Mouse (Mus musculus) CH12.LX (cell line): ENCODE results near the gene Ppa2. TPM values are rescaled to one million over a fixed set of nuclear protein-coding genes. Genes with fewer than 3 reads are reported as not detected.
A peak's percentile ranks its signal among the peaks of the same experiment; 100 is the strongest.

Experiments
- DNase-seq: peaks from one replicate; pipeline ENCODE4 v3.0.0-alpha.2; 2013; ENCODE audit errors: extremely low read depth
- H3K27ac ChIP-seq: 2 replicates; pipeline ENCODE4 v1.5.1; 2012; ENCODE audit warnings: low read depth, mild to moderate bottlenecking, control low read depth, moderate library complexity; ENCODE audit not compliant: insufficient read depth
- H3K27me3 ChIP-seq: replicated peaks from 2 replicates; pipeline ENCODE3; 2012; ENCODE audit warnings: inconsistent platforms
- H3K36me3 ChIP-seq, 2 experiments: replicated peaks in 1 of 2; 2 replicates each; pipeline versions ENCODE3 to v1.6.1; 2012; ENCODE audit warnings: inconsistent platforms in 1 of 2, low read length in 1 of 2, mild to moderate bottlenecking in 1 of 2, mixed read lengths in 1 of 2, moderate library complexity in 1 of 2; ENCODE audit not compliant: control insufficient read depth in 1 of 2, insufficient read depth in 1 of 2
- H3K4me1 ChIP-seq, 2 experiments: 2 replicates each; pipeline ENCODE4 v1.6.1; 2012; ENCODE audit warnings: inconsistent platforms in 1 of 2, moderate library complexity in 1 of 2; ENCODE audit not compliant: insufficient read depth in 2 of 2, control insufficient read depth in 1 of 2
- H3K4me2 ChIP-seq: 2 replicates; pipeline ENCODE4 v1.6.1; 2012; ENCODE audit warnings: low read depth, mild to moderate bottlenecking, control low read depth; ENCODE audit not compliant: poor library complexity, insufficient read depth, severe bottlenecking
- H3K4me3 ChIP-seq, 3 experiments: fragments of 150-350 bp in 1 of 3; sonication (generic) in 1 of 3; replicated peaks in 1 of 3; 2 replicates each; pipeline versions ENCODE3 to v1.5.1; 2011 to 2012; ENCODE audit warnings: low read depth in 2 of 3, low read length in 2 of 3, mild to moderate bottlenecking in 2 of 3, moderate library complexity in 2 of 3, control low read depth in 1 of 3, improper control_type of control experiment in 1 of 3, inconsistent platforms in 1 of 3, mixed read lengths in 1 of 3; ENCODE audit not compliant: poor library complexity in 1 of 3
- H3K79me2 ChIP-seq: replicated peaks from 2 replicates; pipeline ENCODE4 v1.6.1; 2012; ENCODE audit warnings: mild to moderate bottlenecking, moderate library complexity; ENCODE audit not compliant: control insufficient read depth, poor library complexity, insufficient read depth, severe bottlenecking; ENCODE audit errors: extremely low read depth
- H3K9ac ChIP-seq: 2 replicates; pipeline ENCODE4 v1.6.1; 2012; ENCODE audit warnings: low read depth, mild to moderate bottlenecking, control low read depth, moderate library complexity; ENCODE audit not compliant: insufficient read depth
- H3K9me3 ChIP-seq: replicated peaks from 2 replicates; pipeline ENCODE3; 2012; ENCODE audit warnings: low read length, inconsistent platforms, mixed read lengths
- BHLHE40 ChIP-seq: IDR thresholded peaks from 2 replicates; pipeline ENCODE4 v1.6.1; 2011; ENCODE audit warnings: mild to moderate bottlenecking, low read depth, low read length, improper control_type of control experiment
- CHD1 ChIP-seq: IDR thresholded peaks from 2 replicates; pipeline ENCODE4 v1.6.1; 2012; ENCODE audit warnings: low read depth, low read length, improper control_type of control experiment, inconsistent platforms
- CHD2 ChIP-seq: IDR thresholded peaks from 2 replicates; pipeline ENCODE4 v1.6.1; 2011; ENCODE audit warnings: low read length, improper control_type of control experiment
- CTCF ChIP-seq, 2 experiments: IDR thresholded peaks in 1 of 2; conservative IDR thresholded peaks in 1 of 2; 2 replicates each; pipeline ENCODE4 v1.5.1; 2011 to 2012; ENCODE audit warnings: low read depth in 2 of 2, low read length in 2 of 2, improper control_type of control experiment in 1 of 2, inconsistent platforms in 1 of 2, mild to moderate bottlenecking in 1 of 2, moderate library complexity in 1 of 2
- ELF1 ChIP-seq: IDR thresholded peaks from 2 replicates; pipeline ENCODE4 v1.6.1; 2014; ENCODE audit warnings: low read depth, mild to moderate bottlenecking, inconsistent platforms, low read length, improper control_type of control experiment
- EP300 ChIP-seq: IDR thresholded peaks from 2 replicates; pipeline ENCODE4 v1.6.1; 2011; ENCODE audit warnings: low read length, improper control_type of control experiment
- ETS1 ChIP-seq: conservative IDR thresholded peaks from 2 replicates; pipeline ENCODE4 v1.6.1; 2012; ENCODE audit warnings: low read depth, mild to moderate bottlenecking, inconsistent platforms, low read length, improper control_type of control experiment, moderate library complexity
- GABPA ChIP-seq: IDR thresholded peaks from 2 replicates; pipeline ENCODE4 v1.6.1; 2012; ENCODE audit warnings: low read depth, low read length, improper control_type of control experiment, inconsistent platforms; ENCODE audit not compliant: insufficient replicate concordance
- HCFC1 ChIP-seq: IDR thresholded peaks from 2 replicates; pipeline ENCODE4 v1.6.1; 2012; ENCODE audit warnings: low read depth, mild to moderate bottlenecking, inconsistent platforms, low read length, improper control_type of control experiment
- IRF4 ChIP-seq: IDR thresholded peaks from 2 replicates; pipeline ENCODE4 v1.6.1; 2014; ENCODE audit warnings: low read depth, mild to moderate bottlenecking, inconsistent platforms, low read length, improper control_type of control experiment
- JUN ChIP-seq: IDR thresholded peaks from 2 replicates; pipeline ENCODE4 v1.6.1; 2011; ENCODE audit warnings: low read depth, mild to moderate bottlenecking, low read length, improper control_type of control experiment, moderate library complexity; ENCODE audit not compliant: insufficient read depth
- JUND ChIP-seq: conservative IDR thresholded peaks from 2 replicates; pipeline ENCODE4 v1.6.1; 2011; ENCODE audit warnings: low read depth, low read length, improper control_type of control experiment
- MAFK ChIP-seq: IDR thresholded peaks from 2 replicates; pipeline ENCODE4 v1.6.1; 2011; ENCODE audit warnings: low read length, improper control_type of control experiment; ENCODE audit not compliant: insufficient replicate concordance
- MAX ChIP-seq: IDR thresholded peaks from 2 replicates; pipeline ENCODE4 v1.6.1; 2011; ENCODE audit warnings: low read length, improper control_type of control experiment
- MEF2A ChIP-seq: IDR thresholded peaks from 2 replicates; pipeline ENCODE4 v1.6.1; 2014; ENCODE audit warnings: low read depth, mild to moderate bottlenecking, inconsistent platforms, low read length, improper control_type of control experiment, borderline replicate concordance
- MXI1 ChIP-seq: IDR thresholded peaks from 2 replicates; pipeline ENCODE4 v1.6.1; 2011; ENCODE audit warnings: mild to moderate bottlenecking, low read depth, low read length, improper control_type of control experiment
- MYC ChIP-seq: IDR thresholded peaks from 2 replicates; pipeline ENCODE4 v1.6.1; 2011; ENCODE audit warnings: low read depth, mild to moderate bottlenecking, improper control_type of control experiment, low read length
- NELFE ChIP-seq: IDR thresholded peaks from 2 replicates; pipeline ENCODE4 v1.6.1; 2011; ENCODE audit warnings: low read depth, low read length, improper control_type of control experiment
- PAX5 ChIP-seq: IDR thresholded peaks from 2 replicates; pipeline ENCODE4 v1.6.1; 2012; ENCODE audit warnings: low read length, inconsistent platforms, mixed read lengths
- POLR2A ChIP-seq: IDR thresholded peaks from 2 replicates; pipeline ENCODE4 v1.6.1; 2011; ENCODE audit warnings: low read depth, mild to moderate bottlenecking, improper control_type of control experiment, low read length
- POLR2AphosphoS2 ChIP-seq: IDR thresholded peaks from 2 replicates; pipeline ENCODE4 v1.6.1; 2011; ENCODE audit warnings: low read depth, low read length, improper control_type of control experiment
- RAD21 ChIP-seq: IDR thresholded peaks from 2 replicates; pipeline ENCODE4 v1.6.1; 2011; ENCODE audit warnings: low read depth, mild to moderate bottlenecking, low read length, improper control_type of control experiment, moderate library complexity
- RCOR1 ChIP-seq: conservative IDR thresholded peaks from 2 replicates; pipeline ENCODE4 v1.6.1; 2012; ENCODE audit warnings: low read depth, mild to moderate bottlenecking, inconsistent platforms, low read length, improper control_type of control experiment
- SIN3A ChIP-seq: IDR thresholded peaks from 2 replicates; pipeline ENCODE4 v1.6.1; 2012; ENCODE audit warnings: low read length, improper control_type of control experiment, inconsistent platforms
- SMC3 ChIP-seq: IDR thresholded peaks from 2 replicates; pipeline ENCODE4 v1.6.1; 2011; ENCODE audit warnings: low read depth, low read length, improper control_type of control experiment
- TBP ChIP-seq: conservative IDR thresholded peaks from 2 replicates; pipeline ENCODE4 v1.6.1; 2011; ENCODE audit warnings: low read depth, low read length, improper control_type of control experiment
- TCF12 ChIP-seq: IDR thresholded peaks from 2 replicates; pipeline ENCODE4 v1.6.1; 2014; ENCODE audit warnings: low read depth, mild to moderate bottlenecking, inconsistent platforms, low read length, improper control_type of control experiment
- USF1 ChIP-seq: IDR thresholded peaks from 2 replicates; pipeline ENCODE4 v1.6.1; 2014; ENCODE audit warnings: low read depth, mild to moderate bottlenecking, inconsistent platforms, low read length, improper control_type of control experiment
- USF2 ChIP-seq: conservative IDR thresholded peaks from 2 replicates; pipeline ENCODE4 v1.6.1; 2011; ENCODE audit warnings: low read depth, low read length, improper control_type of control experiment
- ZMIZ1 ChIP-seq: IDR thresholded peaks from 2 replicates; pipeline ENCODE4 v1.6.1; 2012; ENCODE audit warnings: low read depth, mild to moderate bottlenecking, inconsistent platforms, low read length, improper control_type of control experiment
- ZNF384 ChIP-seq: IDR thresholded peaks from 2 replicates; pipeline ENCODE4 v1.6.1; 2012; ENCODE audit warnings: low read depth, low read length, improper control_type of control experiment, inconsistent platforms
- dilution Hi-C: fragments of 300-500 bp; cut with MboI; formaldehyde crosslinking; loops from 2 replicates; pipeline ENCODE4 v1.14.3; 2020; ENCODE audit warnings: low sequenced_read_pairs; ENCODE audit not compliant: extremely low pct_unique_long_range_greater_than_20kb, extremely low pct_ligation_motif_present
- in situ Hi-C: fragments of 300-500 bp; cut with MboI; formaldehyde crosslinking; loops from 3 replicates; pipeline ENCODE4 v1.14.3; 2019; ENCODE audit warnings: low sequenced_read_pairs, low pct_ligation_motif_present, low pct_unique_long_range_greater_than_20kb, mixed read lengths
- polyA plus RNA-seq: library from polyadenylated mRNA; unstranded; fragments of >175 nt; gene quantifications from 2 replicates; pipeline ENCODE4 v1.2.1, GENCODE M21; 2012; ENCODE audit warnings: low read depth; ENCODE audit not compliant: insufficient read length
- total RNA-seq, 2 experiments: library from RNA; depleted of rRNA; stranded (reverse); fragments of 300-350 nt in 1 of 2; fragments of >200 nt in 1 of 2; gene quantifications; 2 replicates each; pipeline ENCODE4 v1.2.3; 2012 to 2014

Gene Ppa2
- total and polyA plus RNA-seq, 3 experiments, result 98.3 to 132 (median 119) TPM

GRCm38 (mm10) chr3:133315011-133315410 is 5.1 kb downstream of the Ppa2 start:
- in situ Hi-C loops, result no loop called here
- H3K4me3 ChIP-seq, result no peak overlapping the region
- H3K9ac ChIP-seq, result no peak overlapping the region; the same call in 1 of the 2 replicates

GRCm38 (mm10) chr3:133315647-133316046 is 5.7 kb downstream of the Ppa2 start:
- H3K4me3 ChIP-seq, result no peak overlapping the region
- TF ChIP-seq USF2 (no peak), POLR2A (no peak), TCF12 (peak; percentile 53; the same call in 1 of the 2 replicates), TBP (0 out of 2 replicates have a peak, but pooled peaks have one; percentile 11), HCFC1 (no peak), USF1 (no peak), POLR2AphosphoS2 (no peak), MYC (no peak), JUND (no peak), JUN (no peak), GABPA (no peak), SMC3 (peak; percentile 2; the same call in 1 of the 2 replicates), ETS1 (no peak), NELFE (no peak), CHD2 (no peak), BHLHE40 (no peak), MEF2A (no peak), MAFK (no peak), EP300 (peak; percentile 71), PAX5 (no peak), ZNF384 (no peak), MAX (no peak), CHD1 (no peak), RAD21 (no peak; the same call in 1 of the 2 replicates), RCOR1 (no peak), ELF1 (no peak), CTCF (conservative IDR thresholded peaks at IDR 0.05 in 1 of 2, IDR thresholded peaks at IDR 0.05 in 1 of 2; ENCODE audit: low read depth in 2 of 2, low read length in 2 of 2) (no peak), IRF4 (peak; percentile 54; the same call in 1 of the 2 replicates)
- no peak overlapping the region for H3K9ac ChIP-seq
- H3K4me2 ChIP-seq, result 0 out of 2 replicates have a peak overlapping the region, but pooled peaks have one; percentile 0
- H3K4me1 ChIP-seq, result peaks cover 18 to 35% of the 10 kb centered on the region in 2 experiments
- peaks cover 21% of the 10 kb centered on the region for H3K79me2 ChIP-seq
- in situ Hi-C loops (no loop called here), dilution Hi-C loops (no loop called here)
- H3K9me3 ChIP-seq, result no peaks in the 10 kb centered on the region
- H3K36me3 ChIP-seq, result peaks cover 3 to 33% of the 10 kb centered on the region in 2 experiments
- no peak overlapping the region for H3K27ac ChIP-seq
- DNase-seq, result peak; percentile 44
- no peaks in the 10 kb centered on the region for H3K27me3 ChIP-seq

More at GRCm38 (mm10) chr3:133315011-133315410, 5.1 kb downstream of the Ppa2 start:
- Histone ChIP-seq H3K27me3 (no peaks in the 10 kb centered on the region), H3K27ac (no peak overlapping the region), H3K79me2 (peaks cover 21% of the 10 kb centered on the region), H3K9me3 (no peaks in the 10 kb centered on the region), H3K4me1 (peaks cover 18 to 35% of the 10 kb centered on the region in 2 experiments), H3K36me3 (peaks cover 3 to 33% of the 10 kb centered on the region in 2 experiments), H3K4me2 (no peak overlapping the region; the same call in 1 of the 2 replicates)
- no peak for DNase-seq
- 0 out of 2 replicates have a peak, but pooled peaks have one; percentile 8 for TF ChIP-seq BHLHE40
- 0 out of 2 replicates have a peak, but pooled peaks have one; percentile 17 for TF ChIP-seq MEF2A
- TF ChIP-seq NELFE, result 0 out of 2 replicates have a peak, but pooled peaks have one; percentile 5
- peak; percentile 53; the same call in 1 of the 2 replicates for TF ChIP-seq MXI1
- TF ChIP-seq MYC, result no peak
- TF ChIP-seq ZMIZ1, result no peak
- TF ChIP-seq TBP, result no peak
- peak; percentile 39; the same call in 1 of the 2 replicates for TF ChIP-seq SIN3A
- no peak for TF ChIP-seq TCF12
- no peak for TF ChIP-seq JUN
- TF ChIP-seq ETS1, result no peak
- TF ChIP-seq PAX5, result no peak
- TF ChIP-seq CHD1, result peak; percentile 73; the same call in 1 of the 2 replicates
- dilution Hi-C loops, result no loop called here
